Comparison of ENCODE assay signal across 12 mouse cellular contexts in genomic region chr9:107960928-107961327, GRCm38 (mm10). TPM values are rescaled to one million over a fixed set of nuclear protein-coding genes. Genes with fewer than 3 reads are reported as not detected.
DNase-seq lines count a peak whose midpoint lies in the region; ATAC-seq and TF ChIP-seq lines count a peak whose summit lies in the region.
"Had no signal": no experiment of that assay in that cellular context is flagged by ENCODE, and none has a peak within 500 bp of the region (broad histone marks: within the 10 kb centered on the region; RNA-seq: fewer than 3 reads in every experiment).

No protein-coding gene starts in this region.

- WGBS in lung, embryonic 14.5 days = 78% methylated on average over 4 of the region's 4 CpGs
- 71% methylated on average over 4 of the region's 4 CpGs for WGBS in midbrain, embryonic 15.5 days

- no peak overlapping the region for H3K9ac ChIP-seq in lung, embryonic 14.5 days
- H3K9ac ChIP-seq in midbrain, embryonic 15.5 days = 0 out of 2 replicates have a peak overlapping the region, but pooled peaks have one; percentile 2
- H3K9ac ChIP-seq: intestine, embryonic 15.5 days had no signal

- no peak overlapping the region for H3K27ac ChIP-seq in lung, embryonic 14.5 days (ENCODE audit: low read depth)
- H3K27ac ChIP-seq in midbrain, embryonic 15.5 days = peak overlapping the region; percentile 87
- H3K27ac ChIP-seq: intestine, embryonic 15.5 days had no signal

- H3K36me3 ChIP-seq in lung, embryonic 14.5 days (ENCODE audit: insufficient read depth) = peaks cover 79% of the 10 kb centered on the region
- H3K36me3 ChIP-seq in E14TG2a.4 (ENCODE audit: insufficient read depth, low read length) = peaks cover 100% of the 10 kb centered on the region
- H3K36me3 ChIP-seq in midbrain, embryonic 15.5 days (replicated peaks) = no peaks in the 10 kb centered on the region

- H3K4me3 ChIP-seq in lung, embryonic 14.5 days (ENCODE audit: low read depth, low read length) = no peak overlapping the region
- peak overlapping the region; percentile 43; the same call in 1 of the 2 replicates for H3K4me3 ChIP-seq in E14TG2a.4 (replicated peaks; ENCODE audit: low read length)
- no peak overlapping the region for H3K4me3 ChIP-seq in midbrain, embryonic 15.5 days
- H3K4me3 ChIP-seq: erythroblast, embryonic 14.5 days; intestine, embryonic 15.5 days had no signal

- H3K4me1 ChIP-seq in lung, embryonic 14.5 days (ENCODE audit: insufficient read depth) = no peaks in the 10 kb centered on the region
- H3K4me1 ChIP-seq in E14TG2a.4 (replicated peaks; ENCODE audit: low read depth, low read length) = peaks cover 93% of the 10 kb centered on the region
- peaks cover 28% of the 10 kb centered on the region for H3K4me1 ChIP-seq in midbrain, embryonic 15.5 days
- H3K4me1 ChIP-seq: intestine, embryonic 15.5 days had no signal

- H3K9me3 ChIP-seq in lung, embryonic 14.5 days (ENCODE audit: low read depth, low read length) = no peaks in the 10 kb centered on the region
- no peaks in the 10 kb centered on the region for H3K9me3 ChIP-seq in E14TG2a.4 (ENCODE audit: low read length)
- H3K9me3 ChIP-seq in midbrain, embryonic 15.5 days = no peaks in the 10 kb centered on the region
- H3K9me3 ChIP-seq: intestine, embryonic 15.5 days had no signal

- no peaks in the 10 kb centered on the region for H3K27me3 ChIP-seq in lung, embryonic 14.5 days (ENCODE audit: insufficient read depth, low read length)
- H3K27me3 ChIP-seq in E14TG2a.4 (ENCODE audit: insufficient read depth, low read length) = no peaks in the 10 kb centered on the region
- no peaks in the 10 kb centered on the region for H3K27me3 ChIP-seq in midbrain, embryonic 15.5 days (replicated peaks)
- H3K27me3 ChIP-seq: intestine, embryonic 15.5 days had no signal

- peak; percentile 35 for TF ChIP-seq CTCF in lung, embryonic 14.5 days (IDR thresholded peaks at IDR 0.05; ENCODE audit: low read depth)
- TF ChIP-seq CTCF in E14TG2a.4 (conservative IDR thresholded peaks at IDR 0.05; ENCODE audit: low read length) = peak; percentile 18

- no peak for ATAC-seq in lung, embryonic 14.5 days (ENCODE audit: insufficient read depth)
- ATAC-seq in common myeloid progenitor, adult 5-6 weeks (replicated peaks; ENCODE audit: low read depth, poor library complexity, severe bottlenecking) = peak; percentile 23; the same call in 1 of the 2 replicates
- no peak for ATAC-seq in midbrain, embryonic 15.5 days (replicated peaks)
- ATAC-seq: intestine, embryonic 15.5 days had no signal

- DNase-seq in lung, embryonic 14.5 days = no peak
- no peak for DNase-seq in lung, adult 18-20 months
- no peak for DNase-seq in cerebellum, adult 8-10 months
- no peak for DNase-seq in ovary, postnatal 10 days (ENCODE audit: low spot score)

- no peak overlapping the region for H3K4me2 ChIP-seq in lung, embryonic 14.5 days
- H3K4me2 ChIP-seq in midbrain, embryonic 15.5 days = peak overlapping the region; percentile 37
- H3K4me2 ChIP-seq: intestine, embryonic 15.5 days; liver, embryonic 11.5 days had no signal

RNA-seq across cellular contexts. Expression of gene Traip, which starts 11.0 kb away (rescaled TPM):
- 30.7 and 31.2 TPM in 2 replicates for polyA plus RNA-seq in lung, embryonic 14.5 days (2014; fragmentation: Nextera tagmentation; extraction: Ambion mirVana)
- 12.8 and 23.2 TPM in 2 replicates for total RNA-seq in common myeloid progenitor, adult 5-6 weeks (2017)
- 10.1 and 10.2 TPM in 2 replicates for polyA plus RNA-seq in midbrain, embryonic 15.5 days (2015; fragmentation: Nextera tagmentation; extraction: Ambion mirVana)

RNA-seq across cellular contexts. Expression of gene Uba7, which starts 14.4 kb away (rescaled TPM):
- 18.1 and 18.8 TPM in 2 replicates for polyA plus RNA-seq in lung, embryonic 14.5 days (2014; fragmentation: Nextera tagmentation; extraction: Ambion mirVana)
- total RNA-seq in common myeloid progenitor, adult 5-6 weeks (2017) = 42.5 and 52.7 TPM in 2 replicates
- 5.9 and 6.7 TPM in 2 replicates for polyA plus RNA-seq in midbrain, embryonic 15.5 days (2015; fragmentation: Nextera tagmentation; extraction: Ambion mirVana)

RNA-seq across cellular contexts. Expression of gene Gm20661, which starts 21.9 kb away (rescaled TPM):
- 4.0 and 4.5 TPM in 2 replicates for polyA plus RNA-seq in lung, embryonic 14.5 days (2014; fragmentation: Nextera tagmentation; extraction: Ambion mirVana)
- not detected in 2 replicates for total RNA-seq in common myeloid progenitor, adult 5-6 weeks (2017)
- 0.88 and 1.6 TPM in 2 replicates for polyA plus RNA-seq in midbrain, embryonic 15.5 days (2015; fragmentation: Nextera tagmentation; extraction: Ambion mirVana)
- total RNA-seq: granulocyte monocyte progenitor cell, adult 5-6 weeks had no signal
- polyA plus RNA-seq: small intestine, adult 2 months had no signal

RNA-seq across cellular contexts. Expression of gene Inka1, which starts 24.8 kb away (rescaled TPM):
- polyA plus RNA-seq in lung, embryonic 14.5 days (2014; fragmentation: Nextera tagmentation; extraction: Ambion mirVana) = 74.2 and 81.8 TPM in 2 replicates
- 38.5 and 45.8 TPM in 2 replicates for total RNA-seq in common myeloid progenitor, adult 5-6 weeks (2017)
- 15.1 and 17.1 TPM in 2 replicates for polyA plus RNA-seq in midbrain, embryonic 15.5 days (2015; fragmentation: Nextera tagmentation; extraction: Ambion mirVana)

RNA-seq across cellular contexts. Expression of gene Camkv, which starts 25.5 kb away (rescaled TPM):
- 2.7 TPM in 2 replicates for polyA plus RNA-seq in lung, embryonic 14.5 days (2014; fragmentation: Nextera tagmentation; extraction: Ambion mirVana)
- total RNA-seq in common myeloid progenitor, adult 5-6 weeks (2017) = 0.32 TPM in 1 of 2 replicates, not detected in the other
- polyA plus RNA-seq in midbrain, embryonic 15.5 days (2015; fragmentation: Nextera tagmentation; extraction: Ambion mirVana) = 66.7 and 67.3 TPM in 2 replicates
- total RNA-seq: granulocyte monocyte progenitor cell, adult 5-6 weeks had no signal
